Mouse (Mus musculus): Measurements from ENCODE around the gene Hba-a1. TPM values are rescaled to one million over a fixed set of nuclear protein-coding genes. Genes with fewer than 3 reads are reported as not detected.
"Not testable (repeated sequence)": the region's sequence is repeated elsewhere in the genome, so short reads cannot be mapped to it uniquely, and the experiment has no call there.

Gene Hba-a1
- total RNA-seq, 2 experiments from 2014 or later = 4,155 to 9,193 TPM

GRCm38 (mm10) chr11:32256566-32256965, 26.7 kb upstream of the Hba-a1 start:
- DNase-seq = no peak
- intact Hi-C loops (cut with DNase I) = no loop called here

- intact Hi-C loops (cut with DNase I) = no loop called here
Observed at GRCm38 (mm10) chr11:32262674-32263415, 20.5 kb upstream of the Hba-a1 start.

GRCm38 (mm10) chr11:32265117-32265738, 18.1 kb upstream of the Hba-a1 start:
- no peak for DNase-seq
- intact Hi-C loops (cut with DNase I) = no loop called here

More at GRCm38 (mm10) chr11:32262674-32263415, 20.5 kb upstream of the Hba-a1 start:
- DNase-seq = no peak

- intact Hi-C loops (cut with DNase I) = no loop called here
- no peak for DNase-seq
Observed at GRCm38 (mm10) chr11:32266194-32266593, 17.1 kb upstream of the Hba-a1 start.

- no peak for DNase-seq
- intact Hi-C loops (cut with DNase I) = no loop called here
Observed at GRCm38 (mm10) chr11:32266776-32267175, 16.5 kb upstream of the Hba-a1 start.

- DNase-seq = peak; percentile 97 to 98
- intact Hi-C loops (cut with DNase I) = no loop called here
Observed at GRCm38 (mm10) chr11:32267188-32267884, 16.0 kb upstream of the Hba-a1 start, which contains the start of gene Nprl3. Gene Nprl3 (minus strand): TSS chr11:32267707.

- intact Hi-C loops (cut with DNase I) = no loop called here
- no peak for DNase-seq
Observed at GRCm38 (mm10) chr11:32267964-32268363, 15.3 kb upstream of the Hba-a1 start.

GRCm38 (mm10) chr11:32268952-32269351, 14.4 kb upstream of the Hba-a1 start:
- intact Hi-C loops (cut with DNase I) = no loop called here
- no peak for DNase-seq

GRCm38 (mm10) chr11:32271178-32271577, 12.1 kb upstream of the Hba-a1 start:
- DNase-seq = no peak
- intact Hi-C loops (cut with DNase I) = no loop called here

GRCm38 (mm10) chr11:32276347-32276746, 7.0 kb upstream of the Hba-a1 start, which contains the start of gene Hba-x:
Gene Hba-x (plus strand): TSS chr11:32276400.
- intact Hi-C loops (cut with DNase I) = no loop called here
- DNase-seq = no peak

- intact Hi-C loops (cut with DNase I) = no loop called here
- DNase-seq = no peak
Observed at GRCm38 (mm10) chr11:32277736-32278457, 5.4 kb upstream of the Hba-a1 start.

GRCm38 (mm10) chr11:32278458-32278957, 4.8 kb upstream of the Hba-a1 start:
- intact Hi-C loops (cut with DNase I) = no loop called here
- DNase-seq = no peak

GRCm38 (mm10) chr11:32280646-32281045, 2.7 kb upstream of the Hba-a1 start:
- DNase-seq = no peak
- intact Hi-C loops (cut with DNase I) = no loop called here

GRCm38 (mm10) chr11:32281416-32282144, 1.7 kb upstream of the Hba-a1 start:
- intact Hi-C loops (cut with DNase I) = no loop called here
- DNase-seq = no peak

- DNase-seq; intact Hi-C loops (cut with DNase I): not testable (repeated sequence)
Observed at GRCm38 (mm10) chr11:32284582-32284981, 1.3 kb downstream of the Hba-a1 start.

GRCm38 (mm10) chr11:32285031-32285775, 1.9 kb downstream of the Hba-a1 start:
- intact Hi-C loops (cut with DNase I) = loop anchor here (5.0 kb wide), 1 partner anchor 43 kb away; no protein-coding TSS in a partner anchor

GRCm38 (mm10) chr11:32285887-32286286, 2.6 kb downstream of the Hba-a1 start:
- DNase-seq = not testable (repeated sequence)
- intact Hi-C loops (cut with DNase I) = loop anchor here (2.0 to 5.0 kb wide), 2 partner anchors 44 to 103 kb away; no protein-coding TSS in a partner anchor

More at GRCm38 (mm10) chr11:32285031-32285775, 1.9 kb downstream of the Hba-a1 start:
- no peak for DNase-seq

- DNase-seq = peak; percentile 77 to 85
- intact Hi-C loops (cut with DNase I) = loop anchor here (2.0 to 5.0 kb wide), 2 partner anchors 45 to 104 kb away; no protein-coding TSS in a partner anchor
Observed at GRCm38 (mm10) chr11:32286695-32287492, 3.6 kb downstream of the Hba-a1 start, which contains the start of gene Hbq1b. Gene Hbq1b (plus strand): TSS chr11:32286965.

All from heart, postnatal 10 days (tissue).